Mouse (Mus musculus) neural tube, embryonic 13.5 days (tissue): Measurements from ENCODE around the gene Gtf2e1. TPM values are rescaled to one million over a fixed set of nuclear protein-coding genes. Genes with fewer than 3 reads are reported as not detected.

Source experiments
- ATAC-seq: fragments of 200-750 bp; cut with Nextera tagmentation; 2 replicates; pipeline ENCODE4 v1.8.0; 2017; ENCODE audit warnings: low read depth, mild to moderate bottlenecking, moderate TSS enrichment, moderate library complexity
- H3K27ac ChIP-seq: fragments of 300-500 bp; sonication (generic); replicated peaks from 2 replicates; pipeline ENCODE4 v1.5.1; 2015; ENCODE audit warnings: moderate library complexity, mild to moderate bottlenecking, inconsistent platforms
- H3K27me3 ChIP-seq: fragments of 300-500 bp; sonication (generic); 2 replicates; pipeline ENCODE4 v1.6.1; 2015; ENCODE audit warnings: mild to moderate bottlenecking, inconsistent platforms
- H3K36me3 ChIP-seq: fragments of 300-500 bp; sonication (generic); 2 replicates; pipeline ENCODE4 v1.6.1; 2015; ENCODE audit warnings: mild to moderate bottlenecking, inconsistent platforms
- H3K4me1 ChIP-seq: fragments of 300-500 bp; sonication (generic); replicated peaks from 2 replicates; pipeline ENCODE4 v1.6.1; 2015; ENCODE audit warnings: inconsistent platforms
- H3K4me2 ChIP-seq: fragments of 300-500 bp; sonication (generic); 2 replicates; pipeline ENCODE4 v1.6.1; 2015; ENCODE audit warnings: inconsistent platforms, mild to moderate bottlenecking, moderate library complexity
- H3K4me3 ChIP-seq: fragments of 300-500 bp; sonication (generic); 2 replicates; pipeline ENCODE4 v1.5.1; 2015; ENCODE audit warnings: mild to moderate bottlenecking, inconsistent platforms
- H3K9ac ChIP-seq: fragments of 300-500 bp; sonication (generic); 2 replicates; pipeline ENCODE4 v1.6.1; 2015; ENCODE audit warnings: moderate library complexity, mild to moderate bottlenecking, inconsistent platforms
- H3K9me3 ChIP-seq: fragments of 300-500 bp; sonication (generic); 2 replicates; pipeline ENCODE4 v1.6.1; 2016; ENCODE audit warnings: inconsistent platforms
- WGBS: fragments of 180-500 bp; shearing (Covaris S2); methylation state at CpG from one replicate; pipeline ENCODE4 v1.1.7; 2015; 5-methylcytosine and 5-hydroxymethylcytosine counted together
- polyA plus RNA-seq: library from polyadenylated mRNA; unstranded; fragments of >200 nt; fragmentation: Nextera tagmentation; extraction: Ambion mirVana; gene quantifications from 2 replicates; pipeline ENCODE4 v1.2.1, GENCODE M21; 2015

Gtf2e1 gene
- polyA plus RNA-seq, 1 experiment from 2014 or later = 28.5 TPM

DNA sequence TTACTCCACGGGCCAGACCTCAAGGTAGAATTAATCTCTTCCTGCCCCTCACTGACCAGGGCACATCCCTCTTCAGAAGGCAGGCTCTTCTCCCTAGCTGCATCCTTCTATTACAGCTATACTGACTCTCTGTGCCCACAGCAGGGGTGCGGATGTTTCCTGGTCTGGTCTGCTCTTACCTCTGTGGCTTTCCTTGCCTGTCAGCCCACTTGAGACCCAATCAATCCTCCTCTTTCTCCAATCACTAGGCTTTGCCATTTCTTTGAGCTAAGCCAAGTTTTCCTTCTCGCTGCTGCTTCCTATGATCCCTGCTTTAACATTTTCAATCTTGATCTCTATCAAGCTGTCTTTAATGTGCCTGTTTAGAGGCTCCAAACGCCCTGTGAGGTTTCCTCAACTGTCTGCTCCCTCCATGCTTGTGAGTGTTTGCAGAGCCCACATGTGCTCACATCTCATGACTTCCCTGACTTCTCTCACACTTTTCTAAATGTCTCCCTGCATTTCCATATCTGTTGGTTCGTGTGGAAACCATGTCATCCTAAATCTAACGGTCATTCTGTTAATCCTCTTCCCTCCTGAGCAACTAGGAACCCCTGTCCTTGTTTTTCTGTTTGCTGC, 23.1 kb downstream of the Gtf2e1 start:
- ATAC-seq = no peak
- Histone ChIP-seq H3K27ac (no peak overlapping the region), H3K9me3 (no peaks in the 10 kb centered on the region), H3K4me2 (no peak overlapping the region), H3K9ac (no peak overlapping the region), H3K4me1 (no peaks in the 10 kb centered on the region), H3K36me3 (peaks cover 53% of the 10 kb centered on the region), H3K4me3 (no peak overlapping the region), H3K27me3 (no peaks in the 10 kb centered on the region)
- WGBS = 90% methylated on average over 6 of the region's 6 CpGs

DNA sequence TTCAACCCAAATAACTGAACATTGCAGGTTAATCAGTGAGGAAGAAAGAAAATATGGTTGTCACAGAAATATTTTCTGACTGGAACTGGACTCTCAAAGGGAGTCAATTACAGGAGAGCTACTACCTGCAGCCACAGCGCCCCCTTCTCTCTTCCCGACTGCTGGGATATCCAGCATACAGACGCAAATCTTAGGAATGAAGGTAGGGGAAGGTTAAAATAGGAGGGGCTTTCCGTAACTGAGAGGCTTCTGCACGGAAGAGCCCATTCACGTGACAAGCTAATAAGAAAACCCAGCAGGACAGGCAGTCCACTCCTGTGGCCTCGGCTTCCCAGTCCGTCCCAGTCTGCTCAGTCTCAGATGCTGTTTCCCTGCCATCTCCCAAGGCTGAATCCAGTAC, 24.9 kb downstream of the Gtf2e1 start:
- 74% methylated on average over 8 of the region's 8 CpGs for WGBS

DNA sequence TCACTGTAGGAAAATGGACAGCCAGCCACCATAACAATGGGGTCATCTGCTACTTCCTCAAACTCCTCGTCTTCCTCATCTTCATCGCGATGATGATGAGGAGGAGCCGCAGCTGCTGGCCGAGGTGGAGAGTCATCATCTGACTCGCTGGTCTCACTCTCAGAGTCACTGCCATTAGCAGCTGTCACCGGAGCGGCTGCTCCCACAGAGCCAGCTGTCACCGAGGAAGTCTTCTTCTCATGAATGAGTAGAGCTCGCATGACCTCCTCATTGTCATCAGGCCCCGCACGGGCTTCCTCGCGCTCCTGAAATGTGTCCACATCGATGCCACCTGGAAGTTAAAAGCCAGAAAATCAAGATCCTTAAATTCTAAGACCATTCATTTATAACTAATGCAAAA, 28.1 kb downstream of the Gtf2e1 start:
- no peak for ATAC-seq
- 91% methylated on average over 15 of the region's 15 CpGs for WGBS

More for the DNA sequence above, 24.9 kb downstream of the Gtf2e1 start:
- Histone ChIP-seq H3K4me1 (no peaks in the 10 kb centered on the region), H3K27ac (no peak overlapping the region), H3K9ac (no peak overlapping the region), H3K4me3 (no peak overlapping the region), H3K9me3 (no peaks in the 10 kb centered on the region), H3K27me3 (no peaks in the 10 kb centered on the region), H3K36me3 (peaks cover 49% of the 10 kb centered on the region), H3K4me2 (no peak overlapping the region)
- no peak for ATAC-seq

GRCm38 (mm10) chr16:37506751-37507150, 32.8 kb downstream of the Gtf2e1 start:
- no peaks in the 10 kb centered on the region for H3K9me3 ChIP-seq
- H3K4me2 ChIP-seq = no peak overlapping the region
- no peak overlapping the region for H3K4me3 ChIP-seq
- no peak overlapping the region for H3K27ac ChIP-seq
- no peak overlapping the region for H3K9ac ChIP-seq
- H3K4me1 ChIP-seq = no peaks in the 10 kb centered on the region
- no peak for ATAC-seq
- no peaks in the 10 kb centered on the region for H3K27me3 ChIP-seq
- WGBS = 92% methylated on average over 9 of the region's 9 CpGs
- peaks cover 15% of the 10 kb centered on the region for H3K36me3 ChIP-seq

More for the DNA sequence above, 28.1 kb downstream of the Gtf2e1 start:
- H3K36me3 ChIP-seq = peaks cover 40% of the 10 kb centered on the region
- H3K27me3 ChIP-seq = no peaks in the 10 kb centered on the region
- no peak overlapping the region for H3K4me3 ChIP-seq
- H3K9ac ChIP-seq = no peak overlapping the region
- H3K27ac ChIP-seq = no peak overlapping the region
- H3K4me2 ChIP-seq = no peak overlapping the region
- no peaks in the 10 kb centered on the region for H3K4me1 ChIP-seq
- no peaks in the 10 kb centered on the region for H3K9me3 ChIP-seq

- H3K4me2 ChIP-seq = no peak overlapping the region
- no peak overlapping the region for H3K4me3 ChIP-seq
- WGBS = 19% methylated on average over 1 of the region's 1 CpGs
- no peaks in the 10 kb centered on the region for H3K9me3 ChIP-seq
- no peaks in the 10 kb centered on the region for H3K27me3 ChIP-seq
- no peak overlapping the region for H3K9ac ChIP-seq
- no peak overlapping the region for H3K27ac ChIP-seq
- ATAC-seq = no peak
- no peaks in the 10 kb centered on the region for H3K4me1 ChIP-seq
- no peaks in the 10 kb centered on the region for H3K36me3 ChIP-seq
Observed at GRCm38 (mm10) chr16:37504517-37504916, 35.1 kb downstream of the Gtf2e1 start.

GRCm38 (mm10) chr16:37498581-37498980, 41.0 kb downstream of the Gtf2e1 start:
- no peak overlapping the region for H3K9ac ChIP-seq
- WGBS = 80% methylated on average over 9 of the region's 9 CpGs
- H3K4me3 ChIP-seq = no peak overlapping the region
- no peak overlapping the region for H3K4me2 ChIP-seq
- H3K9me3 ChIP-seq = no peaks in the 10 kb centered on the region
- no peak overlapping the region for H3K27ac ChIP-seq
- no peak for ATAC-seq
- H3K4me1 ChIP-seq = no peaks in the 10 kb centered on the region
- no peaks in the 10 kb centered on the region for H3K36me3 ChIP-seq
- no peaks in the 10 kb centered on the region for H3K27me3 ChIP-seq

DNA sequence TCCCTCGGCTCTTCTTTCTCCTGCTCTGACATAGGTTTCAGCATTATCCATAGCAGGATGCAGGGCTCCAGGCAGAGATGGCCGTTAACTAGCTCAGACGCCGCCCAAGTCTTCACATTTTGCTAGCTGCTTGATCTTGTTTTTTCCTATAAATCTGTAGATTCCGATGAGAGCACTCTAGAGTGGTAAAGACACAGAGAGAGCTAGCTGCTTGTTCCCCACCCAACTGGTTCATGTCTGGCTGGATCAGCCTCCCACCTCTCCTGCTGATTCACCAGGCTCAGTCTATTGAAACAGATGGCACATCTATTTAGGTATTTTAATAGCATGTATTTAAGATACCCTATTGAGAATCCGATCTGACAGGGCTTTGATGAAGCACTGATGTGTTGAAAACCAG, 44.6 kb downstream of the Gtf2e1 start:
- Histone ChIP-seq H3K36me3 (no peaks in the 10 kb centered on the region), H3K9ac (no peak overlapping the region), H3K27ac (no peak overlapping the region), H3K4me3 (no peak overlapping the region), H3K4me1 (no peaks in the 10 kb centered on the region), H3K4me2 (no peak overlapping the region), H3K9me3 (no peaks in the 10 kb centered on the region), H3K27me3 (no peaks in the 10 kb centered on the region; the same call in 1 of the 2 replicates)
- WGBS = 75% methylated on average over 6 of the region's 6 CpGs
- ATAC-seq = no peak

GRCm38 (mm10) chr16:37486826-37487612, 52.6 kb downstream of the Gtf2e1 start:
- H3K4me3 ChIP-seq = no peak overlapping the region
- ATAC-seq = peak; percentile 97
- whole genome bisulfite sequencing = 19% methylated on average over 3 of the region's 3 CpGs
- H3K4me1 ChIP-seq = peaks cover 9% of the 10 kb centered on the region; the same call in 1 of the 2 replicates
- no peak overlapping the region for H3K27ac ChIP-seq
- H3K27me3 ChIP-seq = no peaks in the 10 kb centered on the region; the same call in 1 of the 2 replicates
- no peaks in the 10 kb centered on the region for H3K36me3 ChIP-seq
- no peaks in the 10 kb centered on the region for H3K9me3 ChIP-seq
- no peak overlapping the region for H3K9ac ChIP-seq
- no peak overlapping the region for H3K4me2 ChIP-seq

DNA sequence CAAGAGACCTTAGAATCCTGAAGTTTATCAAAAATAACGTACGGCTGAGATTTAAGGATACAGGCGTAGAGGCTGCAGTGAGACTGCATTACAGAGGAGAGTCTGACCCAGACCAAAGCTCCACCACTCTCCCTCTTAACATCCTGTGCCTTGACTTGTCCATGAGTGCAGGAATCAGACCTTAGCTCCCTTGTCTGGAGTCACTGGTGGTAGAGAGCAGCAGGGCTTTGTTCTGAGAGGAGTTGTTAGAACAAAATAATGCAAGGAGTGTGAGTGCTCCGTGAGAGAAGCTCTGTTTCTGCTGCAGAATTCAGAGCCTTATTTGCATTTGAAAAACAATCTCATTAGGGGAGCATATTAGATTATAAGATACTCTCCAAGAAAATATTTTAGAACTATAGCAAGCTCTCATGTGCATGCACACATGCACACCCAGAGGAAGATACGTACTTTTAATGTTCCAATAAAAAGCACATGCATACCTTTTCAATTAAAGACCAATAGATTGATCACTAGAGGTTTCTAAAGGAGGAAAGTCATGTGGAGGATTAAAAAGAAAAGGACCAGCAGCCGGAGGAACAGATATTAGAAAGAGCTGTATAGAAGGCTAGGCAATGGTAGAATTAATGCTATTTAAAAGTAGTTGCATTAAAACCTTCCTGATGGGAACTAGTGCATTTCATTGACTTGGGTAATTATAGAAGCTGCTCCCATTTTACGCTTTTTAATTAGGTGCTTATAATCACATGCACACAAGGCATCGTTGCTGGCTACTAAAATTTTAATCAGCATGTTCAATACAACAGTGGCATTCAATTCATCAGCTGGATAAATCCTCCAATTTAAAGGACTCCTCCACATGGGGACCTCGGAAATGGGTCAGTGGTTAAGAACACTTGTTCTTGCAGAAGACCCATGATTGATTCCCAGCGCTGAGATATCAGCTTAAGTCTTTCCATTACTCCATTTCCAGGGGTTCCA, 61.0 kb downstream of the Gtf2e1 start:
- Histone ChIP-seq H3K27ac (peak overlapping the region; percentile 65), H3K4me1 (peaks cover 6% of the 10 kb centered on the region; the same call in 1 of the 2 replicates), H3K4me2 (no peak overlapping the region), H3K4me3 (no peak overlapping the region), H3K9ac (no peak overlapping the region), H3K9me3 (no peaks in the 10 kb centered on the region), H3K27me3 (no peaks in the 10 kb centered on the region), H3K36me3 (no peaks in the 10 kb centered on the region)
- WGBS = 59% methylated on average over 10 of the region's 10 CpGs
- ATAC-seq = peak; percentile 43; the same call in 1 of the 2 replicates

DNA sequence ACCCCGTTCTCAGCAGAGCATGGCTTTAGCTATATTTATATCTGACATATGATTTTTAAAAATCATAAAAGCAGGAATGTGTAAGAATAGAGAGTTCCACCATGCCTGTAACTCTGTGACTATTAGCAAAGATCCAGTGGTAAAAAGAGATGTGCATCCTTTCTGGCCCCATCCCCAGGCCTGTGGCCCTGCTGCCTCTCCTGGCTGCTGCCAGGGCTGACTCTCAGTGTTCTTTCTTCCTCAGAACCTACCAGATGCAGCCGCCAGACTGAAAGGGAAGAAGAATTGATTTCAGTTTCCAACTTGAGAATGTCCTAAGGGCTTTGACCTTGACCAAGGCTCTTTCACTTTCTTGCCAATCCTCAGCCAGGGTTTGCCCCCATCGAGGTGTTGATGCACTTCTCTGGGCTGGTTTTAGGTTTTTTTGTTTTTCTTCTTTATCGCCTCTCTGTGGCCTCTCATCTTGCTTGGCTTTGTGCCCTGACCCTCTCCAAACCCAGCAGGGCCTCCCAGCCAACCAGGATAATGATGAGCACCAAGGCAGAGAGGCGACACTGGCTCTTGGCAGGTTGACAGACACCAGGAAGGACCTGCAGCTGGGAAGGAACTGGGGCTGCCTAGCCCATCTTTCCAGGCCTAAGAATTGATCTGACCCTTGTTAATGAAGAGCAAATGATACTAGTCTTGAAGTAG, 66.8 kb downstream of the Gtf2e1 start:
- H3K27ac ChIP-seq = no peak overlapping the region
- H3K9ac ChIP-seq = no peak overlapping the region
- 53% methylated on average over 5 of the region's 5 CpGs for WGBS
- H3K27me3 ChIP-seq = no peaks in the 10 kb centered on the region
- no peak overlapping the region for H3K4me2 ChIP-seq
- H3K36me3 ChIP-seq = no peaks in the 10 kb centered on the region
- H3K4me3 ChIP-seq = no peak overlapping the region
- H3K9me3 ChIP-seq = no peaks in the 10 kb centered on the region
- H3K4me1 ChIP-seq = 0 out of 2 replicates have a peak, but pooled peaks cover 5% of the 10 kb centered on the region
- no peak for ATAC-seq

GRCm38 (mm10) chr16:37469595-37469994, 70.0 kb downstream of the Gtf2e1 start:
- no peak for ATAC-seq
- Histone ChIP-seq H3K27ac (no peak overlapping the region), H3K9ac (no peak overlapping the region), H3K4me3 (no peak overlapping the region), H3K27me3 (no peaks in the 10 kb centered on the region), H3K4me1 (0 out of 2 replicates have a peak, but pooled peaks cover 5% of the 10 kb centered on the region), H3K9me3 (no peaks in the 10 kb centered on the region), H3K36me3 (no peaks in the 10 kb centered on the region), H3K4me2 (no peak overlapping the region)
- WGBS = 62% methylated on average over 3 of the region's 3 CpGs
